Mouse (Mus musculus) forebrain, embryonic 12.5 days (tissue): ENCODE results near the gene Map3k20. TPM values are rescaled to one million over a fixed set of nuclear protein-coding genes. Genes with fewer than 3 reads are reported as not detected.

Experiments used
- ATAC-seq: fragments of 200-750 bp; cut with Nextera tagmentation; 2 replicates; pipeline ENCODE4 v1.8.0; 2017; ENCODE audit warnings: moderate TSS enrichment; ENCODE audit not compliant: low FRiP score
- H3K27ac ChIP-seq: fragments of 300-500 bp; sonication (generic); 2 replicates; pipeline ENCODE4 v1.5.1; 2016; ENCODE audit warnings: mild to moderate bottlenecking
- H3K27me3 ChIP-seq: fragments of 300-500 bp; sonication (generic); 2 replicates; pipeline ENCODE4 v1.6.1; 2016; ENCODE audit warnings: mild to moderate bottlenecking
- H3K36me3 ChIP-seq: fragments of 300-500 bp; sonication (generic); replicated peaks from 2 replicates; pipeline ENCODE4 v1.6.1; 2016; ENCODE audit warnings: mild to moderate bottlenecking
- H3K4me1 ChIP-seq: fragments of 300-500 bp; sonication (generic); 2 replicates; pipeline ENCODE4 v1.6.1; 2016
- H3K4me2 ChIP-seq: fragments of 300-500 bp; sonication (generic); 2 replicates; pipeline ENCODE4 v1.6.1; 2016; ENCODE audit warnings: mild to moderate bottlenecking, moderate library complexity
- H3K4me3 ChIP-seq: fragments of 300-500 bp; sonication (generic); replicated peaks from 2 replicates; pipeline ENCODE4 v1.5.1; 2016; ENCODE audit warnings: mild to moderate bottlenecking
- H3K9ac ChIP-seq: fragments of 300-500 bp; sonication (generic); 2 replicates; pipeline ENCODE4 v1.6.1; 2016; ENCODE audit warnings: mild to moderate bottlenecking
- H3K9me3 ChIP-seq: fragments of 300-500 bp; sonication (generic); 2 replicates; pipeline ENCODE4 v1.6.1; 2016
- whole genome bisulfite sequencing: fragments of 180-500 bp; shearing (Covaris S2); methylation state at CpG from one replicate; pipeline ENCODE4 v1.1.7; 2016; 5-methylcytosine and 5-hydroxymethylcytosine counted together
- polyA plus RNA-seq: library from polyadenylated mRNA; unstranded; fragments of >200 nt; fragmentation: Nextera tagmentation; extraction: Ambion mirVana; gene quantifications from 2 replicates; pipeline ENCODE4 v1.2.1, GENCODE M21; 2016

Map3k20 gene
- polyA plus RNA-seq, 1 experiment from 2014 or later, result 7.0 TPM

- Histone ChIP-seq H3K4me2 (no peak overlapping the region), H3K4me3 (no peak overlapping the region), H3K9me3 (no peaks in the 10 kb centered on the region), H3K4me1 (no peaks in the 10 kb centered on the region; the same call in 1 of the 2 replicates), H3K27ac (no peak overlapping the region), H3K27me3 (no peaks in the 10 kb centered on the region), H3K9ac (no peak overlapping the region), H3K36me3 (peaks cover 6% of the 10 kb centered on the region; the same call in 1 of the 2 replicates)
- ATAC-seq, result no peak
- 91% methylated on average over 7 of the region's 7 CpGs for WGBS
These were observed 20.3 kb downstream of the Map3k20 start for GRCm38 (mm10) chr2:72305738-72306137.

GRCm38 (mm10) chr2:72308351-72308750 is 22.9 kb downstream of the Map3k20 start:
- no peak for ATAC-seq
- no peaks in the 10 kb centered on the region for H3K9me3 ChIP-seq
- no peak overlapping the region for H3K9ac ChIP-seq
- H3K4me3 ChIP-seq, result no peak overlapping the region
- H3K4me1 ChIP-seq, result no peaks in the 10 kb centered on the region; the same call in 1 of the 2 replicates
- peaks cover 6% of the 10 kb centered on the region; the same call in 1 of the 2 replicates for H3K36me3 ChIP-seq
- whole genome bisulfite sequencing, result 94% methylated on average over 5 of the region's 5 CpGs
- H3K27me3 ChIP-seq, result no peaks in the 10 kb centered on the region
- no peak overlapping the region for H3K27ac ChIP-seq
- no peak overlapping the region for H3K4me2 ChIP-seq

- peaks cover 6% of the 10 kb centered on the region; the same call in 1 of the 2 replicates for H3K36me3 ChIP-seq
- H3K27me3 ChIP-seq, result no peaks in the 10 kb centered on the region
- H3K4me2 ChIP-seq, result no peak overlapping the region
- H3K4me1 ChIP-seq, result no peaks in the 10 kb centered on the region; the same call in 1 of the 2 replicates
- WGBS, result 80% methylated on average over 5 of the region's 5 CpGs
- H3K4me3 ChIP-seq, result no peak overlapping the region
- no peaks in the 10 kb centered on the region for H3K9me3 ChIP-seq
- H3K9ac ChIP-seq, result no peak overlapping the region
- ATAC-seq, result no peak
- H3K27ac ChIP-seq, result no peak overlapping the region
These were observed 23.5 kb downstream of the Map3k20 start for GRCm38 (mm10) chr2:72308981-72309380.

- H3K4me2 ChIP-seq, result no peak overlapping the region
- H3K9me3 ChIP-seq, result no peaks in the 10 kb centered on the region
- H3K27me3 ChIP-seq, result no peaks in the 10 kb centered on the region
- H3K4me3 ChIP-seq, result no peak overlapping the region
- no peaks in the 10 kb centered on the region; the same call in 1 of the 2 replicates for H3K4me1 ChIP-seq
- H3K27ac ChIP-seq, result no peak overlapping the region
- H3K9ac ChIP-seq, result no peak overlapping the region
- H3K36me3 ChIP-seq, result no peaks in the 10 kb centered on the region
- ATAC-seq, result no peak
- WGBS, result 76% methylated on average over 8 of the region's 8 CpGs
These were observed 26.0 kb downstream of the Map3k20 start for GRCm38 (mm10) chr2:72311486-72311885.

- H3K4me2 ChIP-seq, result no peak overlapping the region
- no peaks in the 10 kb centered on the region for H3K36me3 ChIP-seq
- H3K9ac ChIP-seq, result no peak overlapping the region
- H3K27ac ChIP-seq, result no peak overlapping the region
- no peaks in the 10 kb centered on the region for H3K9me3 ChIP-seq
- H3K4me1 ChIP-seq, result no peaks in the 10 kb centered on the region; the same call in 1 of the 2 replicates
- H3K27me3 ChIP-seq, result no peaks in the 10 kb centered on the region
- 87% methylated on average over 11 of the region's 11 CpGs for WGBS
- no peak for ATAC-seq
- H3K4me3 ChIP-seq, result no peak overlapping the region
These were observed 27.9 kb downstream of the Map3k20 start for GRCm38 (mm10) chr2:72313312-72313711.

GRCm38 (mm10) chr2:72318421-72318820 is 33.0 kb downstream of the Map3k20 start:
- ATAC-seq, result no peak
- Histone ChIP-seq H3K27ac (no peak overlapping the region), H3K9ac (no peak overlapping the region), H3K27me3 (no peaks in the 10 kb centered on the region), H3K4me1 (peaks cover 7% of the 10 kb centered on the region), H3K36me3 (no peaks in the 10 kb centered on the region), H3K4me3 (no peak overlapping the region), H3K9me3 (no peaks in the 10 kb centered on the region), H3K4me2 (no peak overlapping the region)
- 76% methylated on average over 4 of the region's 4 CpGs for WGBS

- ATAC-seq, result no peak
- Histone ChIP-seq H3K4me2 (no peak overlapping the region), H3K27ac (no peak overlapping the region), H3K36me3 (no peaks in the 10 kb centered on the region), H3K27me3 (no peaks in the 10 kb centered on the region), H3K4me3 (no peak overlapping the region), H3K9ac (no peak overlapping the region), H3K9me3 (no peaks in the 10 kb centered on the region), H3K4me1 (peaks cover 7% of the 10 kb centered on the region)
- 84% methylated on average over 7 of the region's 7 CpGs for WGBS
These were observed 33.8 kb downstream of the Map3k20 start for GRCm38 (mm10) chr2:72319028-72319798.

- H3K4me2 ChIP-seq, result no peak overlapping the region
- H3K4me1 ChIP-seq, result peaks cover 8% of the 10 kb centered on the region
- no peak overlapping the region for H3K9ac ChIP-seq
- H3K4me3 ChIP-seq, result no peak overlapping the region
- whole genome bisulfite sequencing, result 89% methylated on average over 2 of the region's 2 CpGs
- no peak overlapping the region for H3K27ac ChIP-seq
- no peaks in the 10 kb centered on the region for H3K36me3 ChIP-seq
- no peak for ATAC-seq
- no peaks in the 10 kb centered on the region for H3K9me3 ChIP-seq
- no peaks in the 10 kb centered on the region for H3K27me3 ChIP-seq
These were observed 35.2 kb downstream of the Map3k20 start for GRCm38 (mm10) chr2:72320661-72321060.

GRCm38 (mm10) chr2:72321591-72321990 is 36.2 kb downstream of the Map3k20 start:
- WGBS, result 62% methylated on average over 5 of the region's 5 CpGs

GRCm38 (mm10) chr2:72322681-72323353 is 37.4 kb downstream of the Map3k20 start:
- ATAC-seq, result no peak
- Histone ChIP-seq H3K4me1 (peaks cover 19% of the 10 kb centered on the region), H3K9ac (no peak overlapping the region), H3K36me3 (no peaks in the 10 kb centered on the region), H3K27ac (no peak overlapping the region), H3K9me3 (no peaks in the 10 kb centered on the region), H3K27me3 (no peaks in the 10 kb centered on the region), H3K4me2 (no peak overlapping the region), H3K4me3 (no peak overlapping the region)
- WGBS, result 68% methylated on average over 11 of the region's 11 CpGs

More at GRCm38 (mm10) chr2:72321591-72321990, 36.2 kb downstream of the Map3k20 start:
- H3K4me2 ChIP-seq, result no peak overlapping the region
- H3K27me3 ChIP-seq, result no peaks in the 10 kb centered on the region
- no peak overlapping the region for H3K4me3 ChIP-seq
- no peak overlapping the region for H3K9ac ChIP-seq
- no peaks in the 10 kb centered on the region for H3K9me3 ChIP-seq
- H3K27ac ChIP-seq, result no peak overlapping the region
- H3K36me3 ChIP-seq, result no peaks in the 10 kb centered on the region
- ATAC-seq, result no peak
- peaks cover 17% of the 10 kb centered on the region for H3K4me1 ChIP-seq

GRCm38 (mm10) chr2:72324436-72324835 is 39.0 kb downstream of the Map3k20 start:
- H3K4me3 ChIP-seq, result no peak overlapping the region
- H3K27me3 ChIP-seq, result no peaks in the 10 kb centered on the region
- no peak for ATAC-seq
- no peaks in the 10 kb centered on the region for H3K9me3 ChIP-seq
- 68% methylated on average over 12 of the region's 12 CpGs for WGBS
- peaks cover 19% of the 10 kb centered on the region for H3K4me1 ChIP-seq
- H3K27ac ChIP-seq, result no peak overlapping the region
- no peak overlapping the region for H3K4me2 ChIP-seq
- no peak overlapping the region for H3K9ac ChIP-seq
- H3K36me3 ChIP-seq, result no peaks in the 10 kb centered on the region

GRCm38 (mm10) chr2:72326491-72326890 is 41.1 kb downstream of the Map3k20 start:
- H3K36me3 ChIP-seq, result no peaks in the 10 kb centered on the region
- 40% methylated on average over 6 of the region's 6 CpGs for WGBS
- peaks cover 19% of the 10 kb centered on the region for H3K4me1 ChIP-seq
- no peaks in the 10 kb centered on the region for H3K9me3 ChIP-seq
- H3K27me3 ChIP-seq, result no peaks in the 10 kb centered on the region
- ATAC-seq, result no peak
- H3K27ac ChIP-seq, result no peak overlapping the region
- no peak overlapping the region for H3K9ac ChIP-seq
- H3K4me2 ChIP-seq, result no peak overlapping the region
- no peak overlapping the region for H3K4me3 ChIP-seq
